Mouse (Mus musculus) brown adipose tissue, adult 24 weeks (tissue): ENCODE results near the gene D5Ertd579e. TPM values are rescaled to one million over a fixed set of nuclear protein-coding genes. Genes with fewer than 3 reads are reported as not detected.
A peak's percentile ranks its signal among the peaks of the same experiment; 100 is the strongest.
"Not testable (repeated sequence)": the region's sequence is repeated elsewhere in the genome, so short reads cannot be mapped to it uniquely, and the experiment has no call there.

Experiments used
- H3K27ac ChIP-seq: fragments of 200-500 bp; replicated peaks from 2 replicates; pipeline ENCODE4 v1.5.1; 2012; ENCODE audit warnings: low read depth, mild to moderate bottlenecking, low read length
- H3K4me1 ChIP-seq: fragments of 200-500 bp; 2 replicates; pipeline ENCODE4 v1.6.1; 2012; ENCODE audit warnings: low read length, mixed read lengths; ENCODE audit not compliant: control insufficient read depth, insufficient read depth, insufficient read length
- H3K4me3 ChIP-seq: fragments of 200-500 bp; 2 replicates; pipeline ENCODE4 v1.5.1; 2012; ENCODE audit warnings: low read depth, mild to moderate bottlenecking, low read length, moderate library complexity; ENCODE audit not compliant: insufficient read depth
- polyA plus RNA-seq: library from polyadenylated mRNA; stranded (reverse); fragments of >200 nt; gene quantifications from 2 replicates; pipeline ENCODE4 v1.2.4, GENCODE M21; 2012; ENCODE audit not compliant: missing spikeins, insufficient read depth, insufficient read length

Gene D5Ertd579e
- polyA plus RNA-seq, 1 experiment: 65.5 TPM

- H3K27ac ChIP-seq: no peak overlapping the region
- H3K4me1 ChIP-seq: peaks cover 19% of the 10 kb centered on the region
- H3K4me3 ChIP-seq: no peak overlapping the region
Observed at GRCm38 (mm10) chr5:36678799-36679198, 17.0 kb downstream of the D5Ertd579e start.

- no peak overlapping the region for H3K27ac ChIP-seq
- H3K4me1 ChIP-seq: peaks cover 16% of the 10 kb centered on the region
- no peak overlapping the region for H3K4me3 ChIP-seq
Observed at GRCm38 (mm10) chr5:36677907-36678306, 17.9 kb downstream of the D5Ertd579e start.

GRCm38 (mm10) chr5:36675466-36675865, 20.4 kb downstream of the D5Ertd579e start:
- peaks cover 7% of the 10 kb centered on the region for H3K4me1 ChIP-seq
- no peak overlapping the region for H3K4me3 ChIP-seq
- no peak overlapping the region for H3K27ac ChIP-seq

- no peak overlapping the region for H3K27ac ChIP-seq
- no peak overlapping the region for H3K4me3 ChIP-seq
- peaks cover 7% of the 10 kb centered on the region for H3K4me1 ChIP-seq
Observed at GRCm38 (mm10) chr5:36674658-36675433, 21.0 kb downstream of the D5Ertd579e start.

- H3K4me3 ChIP-seq: no peak overlapping the region
- no peak overlapping the region for H3K27ac ChIP-seq
- no peaks in the 10 kb centered on the region; the same call in 1 of the 2 replicates for H3K4me1 ChIP-seq
Observed at GRCm38 (mm10) chr5:36669021-36670008, 26.5 kb downstream of the D5Ertd579e start.

- H3K4me1 ChIP-seq: peaks cover 4% of the 10 kb centered on the region; the same call in 1 of the 2 replicates
- H3K27ac ChIP-seq: 0 out of 2 replicates have a peak overlapping the region, but pooled peaks have one; percentile 17
Observed at GRCm38 (mm10) chr5:36668572-36668971, 27.3 kb downstream of the D5Ertd579e start.

GRCm38 (mm10) chr5:36667986-36668385, 27.8 kb downstream of the D5Ertd579e start:
- peak overlapping the region; percentile 17; the same call in 1 of the 2 replicates for H3K27ac ChIP-seq
- not testable (repeated sequence) for H3K4me1 ChIP-seq, H3K4me3 ChIP-seq

More at GRCm38 (mm10) chr5:36668572-36668971, 27.3 kb downstream of the D5Ertd579e start:
- no peak overlapping the region for H3K4me3 ChIP-seq

- no peak overlapping the region for H3K27ac ChIP-seq
- no peak overlapping the region for H3K4me3 ChIP-seq
- H3K4me1 ChIP-seq: peaks cover 4% of the 10 kb centered on the region; the same call in 1 of the 2 replicates
Observed at GRCm38 (mm10) chr5:36667165-36667564, 28.7 kb downstream of the D5Ertd579e start.

- not testable (repeated sequence) for H3K27ac ChIP-seq, H3K4me1 ChIP-seq, H3K4me3 ChIP-seq
Observed at GRCm38 (mm10) chr5:36666699-36667098, 29.1 kb downstream of the D5Ertd579e start.

GRCm38 (mm10) chr5:36663329-36663728, 32.5 kb downstream of the D5Ertd579e start:
- Histone ChIP-seq H3K4me3 (no peak overlapping the region), H3K27ac (no peak overlapping the region), H3K4me1 (0 out of 2 replicates have a peak, but pooled peaks cover 4% of the 10 kb centered on the region)

- H3K4me3 ChIP-seq, H3K27ac ChIP-seq, H3K4me1 ChIP-seq: not testable (repeated sequence)
Observed at GRCm38 (mm10) chr5:36660977-36661760, 34.7 kb downstream of the D5Ertd579e start.

- Histone ChIP-seq H3K4me3 (no peak overlapping the region), H3K4me1 (peaks cover 9% of the 10 kb centered on the region), H3K27ac (no peak overlapping the region)
Observed at GRCm38 (mm10) chr5:36625612-36626011, 70.2 kb downstream of the D5Ertd579e start.

- Histone ChIP-seq H3K4me1 (peaks cover 11% of the 10 kb centered on the region), H3K27ac (0 out of 2 replicates have a peak overlapping the region, but pooled peaks have one; percentile 12), H3K4me3 (no peak overlapping the region)
Observed at GRCm38 (mm10) chr5:36623670-36624069, 72.2 kb downstream of the D5Ertd579e start.

GRCm38 (mm10) chr5:36621058-36621449, 74.8 kb downstream of the D5Ertd579e start:
- Histone ChIP-seq H3K4me3 (peak overlapping the region; percentile 35), H3K27ac (peak overlapping the region; percentile 98)

More at GRCm38 (mm10) chr5:36621058-36621449, 74.8 kb downstream of the D5Ertd579e start:
- peaks cover 11% of the 10 kb centered on the region for H3K4me1 ChIP-seq
